Mouse (Mus musculus): ENCODE results near the gene Clstn1. TPM values are rescaled to one million over a fixed set of nuclear protein-coding genes. Genes with fewer than 3 reads are reported as not detected.
"Not testable (repeated sequence)": the region's sequence is repeated elsewhere in the genome, so short reads cannot be mapped to it uniquely, and the experiment has no call there.

Clstn1 gene
- total RNA-seq, 2 experiments from 2014 or later = 23.6 to 28.3 TPM

DNA sequence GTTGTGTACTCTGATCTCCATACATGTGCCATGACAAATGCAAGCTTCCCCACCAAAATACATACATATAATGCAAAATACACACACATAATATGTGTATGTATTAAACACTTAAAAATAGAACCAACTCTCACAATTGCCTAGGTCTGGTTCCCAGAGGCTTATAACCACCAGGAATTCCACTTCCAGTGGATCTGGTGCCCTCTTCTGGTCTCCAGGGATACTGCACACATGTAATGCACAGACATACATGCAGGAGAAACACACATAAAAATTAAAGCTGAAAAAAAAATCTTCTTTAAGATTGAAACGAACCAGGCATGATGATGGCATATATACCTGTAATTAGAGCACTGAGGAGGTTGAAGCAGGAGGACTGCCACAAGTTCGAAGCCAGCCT lies 5.2 kb downstream of the Clstn1 start:
- intact Hi-C loops (cut with DNase I) = no loop called here
- DNase-seq = no peak

DNA sequence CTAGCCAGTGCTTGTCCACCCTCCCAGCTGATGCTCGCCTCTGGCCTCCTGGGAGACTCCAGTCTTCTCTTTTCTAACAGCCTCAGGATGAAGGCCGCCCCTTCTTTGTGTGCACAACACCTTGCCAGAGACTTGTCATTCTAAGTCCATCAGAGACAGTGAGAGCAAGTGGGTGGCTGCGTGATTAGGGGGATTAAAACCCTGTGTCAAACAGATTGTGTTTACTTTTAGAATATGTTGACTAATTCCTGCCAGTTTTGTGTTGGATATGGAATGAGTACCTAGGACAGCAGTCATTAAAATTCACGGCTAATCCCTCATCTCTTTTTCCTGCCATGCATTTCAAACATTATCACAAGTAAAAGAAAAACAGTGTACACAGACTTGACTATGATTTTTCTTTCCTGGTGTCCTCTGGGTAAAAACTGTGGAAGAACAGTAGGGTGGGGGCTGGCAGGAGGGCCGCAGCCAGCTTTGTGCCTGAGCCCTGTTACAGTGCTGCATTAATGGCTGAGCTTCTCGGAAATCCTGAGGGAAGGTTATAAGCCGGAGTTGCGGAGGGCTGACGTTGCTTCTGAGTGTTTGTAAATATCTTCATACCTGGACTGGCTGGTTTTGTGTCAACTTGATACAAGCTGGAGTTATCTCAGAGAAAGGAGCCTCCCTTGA lies 8.8 kb downstream of the Clstn1 start:
- intact Hi-C loops (cut with DNase I) = no loop called here
- DNase-seq = no peak

- no peak for DNase-seq
- intact Hi-C loops (cut with DNase I) = no loop called here
Observed at GRCm38 (mm10) chr4:149597641-149598208, 11.5 kb downstream of the Clstn1 start.

DNA sequence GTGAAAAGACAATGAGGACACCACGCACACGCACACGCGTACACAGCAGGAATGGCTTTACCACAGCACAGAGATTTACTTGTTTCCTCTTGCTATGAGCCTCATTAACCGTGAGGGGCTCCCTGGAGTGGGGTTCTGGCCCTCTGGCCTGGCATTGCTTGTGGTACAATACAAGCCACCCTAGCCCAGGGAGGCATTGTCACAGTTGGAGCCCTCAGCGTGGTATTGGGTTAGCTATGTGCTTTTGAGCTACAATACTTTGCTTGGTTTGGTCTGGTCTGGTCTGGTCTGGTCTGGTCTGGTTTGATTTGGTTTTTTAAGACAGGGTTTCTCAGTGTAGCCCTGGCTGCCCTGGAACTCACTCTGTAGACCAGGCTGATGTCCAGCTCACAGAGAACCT lies 13.3 kb downstream of the Clstn1 start:
- intact Hi-C loops (cut with DNase I) = no loop called here
- DNase-seq = no peak

DNA sequence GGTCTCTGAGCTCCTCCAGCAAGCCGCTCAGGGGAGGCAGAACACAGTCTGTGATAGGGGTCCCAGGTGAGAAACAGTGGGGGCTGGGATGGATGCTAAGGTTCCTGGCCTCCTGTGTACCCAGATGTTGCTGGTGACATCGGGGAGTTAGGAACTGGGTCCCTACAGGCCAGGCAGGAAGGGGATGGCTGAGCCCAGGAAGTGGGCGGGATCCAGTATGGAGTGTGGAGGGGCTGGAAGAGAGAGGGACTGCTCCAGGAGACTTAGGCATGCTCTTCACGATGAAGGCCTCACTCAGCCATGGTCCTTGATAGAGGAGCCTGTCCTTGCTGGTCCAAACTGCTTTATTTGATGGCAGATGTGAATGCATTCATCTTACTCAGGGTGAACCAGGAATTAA lies 13.9 kb downstream of the Clstn1 start:
- intact Hi-C loops (cut with DNase I) = no loop called here
- DNase-seq = no peak

GRCm38 (mm10) chr4:149601484-149601883 lies 15.2 kb downstream of the Clstn1 start:
- intact Hi-C loops (cut with DNase I) = no loop called here
- DNase-seq = no peak

GRCm38 (mm10) chr4:149602236-149602635 lies 16.0 kb downstream of the Clstn1 start:
- intact Hi-C loops (cut with DNase I) = no loop called here
- no peak for DNase-seq

DNA sequence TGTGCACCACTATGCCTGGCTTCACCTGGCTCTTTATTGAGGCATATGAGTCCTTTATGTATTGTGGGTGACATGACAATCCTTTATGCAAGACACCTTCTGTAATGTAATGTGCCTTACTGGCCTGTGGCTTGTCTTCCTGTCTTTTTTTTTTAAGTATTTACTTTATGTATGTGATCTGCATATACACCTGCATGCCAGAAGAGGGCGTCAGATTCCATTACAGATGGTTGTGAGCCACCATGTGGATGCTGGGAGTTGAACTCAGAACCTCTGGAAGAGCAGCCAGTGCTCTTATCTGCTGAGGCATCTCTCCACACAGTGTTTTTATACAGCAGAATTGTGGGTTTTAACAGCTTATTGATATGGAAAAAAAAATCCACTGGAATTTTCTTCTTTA lies 17.6 kb downstream of the Clstn1 start:
- intact Hi-C loops (cut with DNase I) = no loop called here
- no peak for DNase-seq

DNA sequence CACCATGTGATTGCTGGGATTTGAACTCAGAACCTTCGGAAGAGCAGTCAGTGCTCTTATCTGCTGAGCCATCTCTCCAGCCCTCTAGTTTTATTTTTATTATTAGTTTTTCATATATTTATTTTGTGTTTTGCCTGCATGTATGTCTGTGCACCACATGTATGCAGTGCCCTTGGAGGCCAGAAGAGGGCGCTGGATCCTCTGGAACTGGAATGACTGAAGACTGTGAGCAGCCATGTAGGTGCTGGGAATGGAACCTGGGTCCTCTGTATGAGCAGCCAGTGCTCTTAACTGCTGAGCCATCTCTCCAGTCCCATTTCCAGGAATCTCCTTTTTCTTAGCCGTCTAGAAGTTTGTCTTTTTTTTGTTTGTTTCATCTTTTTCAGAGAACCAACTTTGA lies 18.2 kb downstream of the Clstn1 start:
- no peak for DNase-seq
- intact Hi-C loops (cut with DNase I) = no loop called here

- no peak for DNase-seq
Observed at GRCm38 (mm10) chr4:149606056-149606455, 19.8 kb downstream of the Clstn1 start.

DNA sequence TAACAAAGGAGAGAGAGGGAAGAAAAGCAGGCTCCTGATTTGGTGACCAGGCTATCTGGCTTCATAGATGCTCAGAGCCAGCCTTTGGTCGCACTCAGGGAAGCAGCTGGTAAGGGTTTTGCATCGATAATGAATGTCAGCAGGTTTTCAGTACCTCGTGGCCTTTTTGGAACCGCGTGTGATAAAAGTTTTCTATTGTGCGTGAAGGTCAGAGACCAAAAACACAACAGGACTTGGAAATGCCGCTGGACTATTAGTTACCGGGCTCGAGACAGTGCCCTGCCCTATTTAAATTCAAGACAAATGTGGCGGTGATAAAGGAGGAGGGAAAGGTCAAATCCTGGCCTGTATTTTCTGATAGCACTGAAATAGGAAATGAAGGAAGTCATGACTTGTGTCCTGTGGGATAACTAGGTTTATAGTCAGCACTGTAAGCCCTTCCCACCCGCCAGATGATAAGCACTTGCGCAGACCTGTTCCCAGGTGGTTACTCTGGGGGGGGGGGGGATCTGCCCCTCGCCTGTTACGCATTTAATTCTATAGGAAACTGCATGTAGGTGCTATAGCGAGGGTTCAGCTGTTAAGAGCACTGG lies 20.6 kb downstream of the Clstn1 start:
- intact Hi-C loops (cut with DNase I) = loop anchor here (1.0 kb wide), 1 partner anchor 56 kb away; no protein-coding TSS in a partner anchor
- no peak for DNase-seq

More at GRCm38 (mm10) chr4:149606056-149606455, 19.8 kb downstream of the Clstn1 start:
- intact Hi-C loops (cut with DNase I) = no loop called here

GRCm38 (mm10) chr4:149607591-149608308 lies 21.5 kb downstream of the Clstn1 start:
- intact Hi-C loops (cut with DNase I) = loop anchor here (1.0 kb wide), 1 partner anchor 56 kb away; no protein-coding TSS in a partner anchor

GRCm38 (mm10) chr4:149608309-149608638 lies 22.0 kb downstream of the Clstn1 start:
- no peak for DNase-seq
- intact Hi-C loops (cut with DNase I) = no loop called here

More at GRCm38 (mm10) chr4:149607591-149608308, 21.5 kb downstream of the Clstn1 start:
- DNase-seq = no peak

GRCm38 (mm10) chr4:149609256-149610025 lies 23.2 kb downstream of the Clstn1 start:
- no peak for DNase-seq
- intact Hi-C loops (cut with DNase I) = no loop called here

DNA sequence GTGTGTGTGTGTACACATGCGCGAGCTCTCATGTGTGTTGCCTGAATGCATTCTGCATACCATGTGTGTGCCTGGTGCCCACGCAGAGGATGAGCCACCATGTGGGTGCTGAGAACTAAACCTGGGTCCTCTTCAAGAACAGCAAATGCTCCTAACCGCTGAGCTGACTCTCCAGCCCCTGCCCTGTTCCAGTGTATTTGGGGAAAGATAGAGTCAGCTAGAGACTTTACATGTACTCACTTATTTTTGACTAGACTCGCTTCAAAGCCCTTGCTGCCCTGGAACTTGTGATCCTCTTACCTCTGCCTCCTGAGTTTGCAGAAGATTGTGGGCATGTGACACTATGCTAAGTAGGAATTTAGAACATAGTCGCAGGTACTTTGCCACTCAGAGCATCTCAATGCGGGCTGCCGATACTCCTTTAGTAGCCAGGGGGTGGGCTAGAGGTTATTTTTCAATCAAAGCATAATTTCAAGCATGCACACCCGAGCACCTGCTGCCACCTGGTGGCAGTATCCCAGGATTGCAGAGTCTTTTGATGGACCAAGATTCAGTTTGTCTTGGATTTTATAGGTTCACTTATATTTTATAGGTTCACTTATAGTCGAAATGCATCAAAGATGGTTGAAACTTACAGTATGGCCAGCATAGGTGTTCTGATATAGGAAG lies 25.2 kb downstream of the Clstn1 start:
- intact Hi-C loops (cut with DNase I) = no loop called here
- DNase-seq = no peak

DNA sequence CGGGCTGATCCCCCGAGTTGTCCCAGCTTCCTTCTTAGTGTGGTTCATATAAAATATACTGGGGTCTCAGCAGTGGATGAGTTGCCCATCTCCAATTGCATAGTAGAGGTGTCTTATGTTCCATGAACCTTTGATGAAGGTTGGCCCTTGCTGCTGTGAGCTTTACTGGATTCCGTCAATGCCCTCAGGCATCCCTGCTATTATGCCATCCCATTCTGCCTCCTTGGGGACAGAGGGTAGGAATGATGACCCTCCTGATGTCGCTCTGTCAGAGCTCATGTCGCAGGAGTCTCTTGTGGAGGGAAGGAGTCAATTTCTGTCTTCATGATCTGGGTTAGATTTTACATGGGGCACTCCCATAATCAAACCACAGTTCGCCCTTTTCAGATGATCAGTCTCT lies 27.2 kb downstream of the Clstn1 start:
- DNase-seq; intact Hi-C loops (cut with DNase I): not testable (repeated sequence)

DNA sequence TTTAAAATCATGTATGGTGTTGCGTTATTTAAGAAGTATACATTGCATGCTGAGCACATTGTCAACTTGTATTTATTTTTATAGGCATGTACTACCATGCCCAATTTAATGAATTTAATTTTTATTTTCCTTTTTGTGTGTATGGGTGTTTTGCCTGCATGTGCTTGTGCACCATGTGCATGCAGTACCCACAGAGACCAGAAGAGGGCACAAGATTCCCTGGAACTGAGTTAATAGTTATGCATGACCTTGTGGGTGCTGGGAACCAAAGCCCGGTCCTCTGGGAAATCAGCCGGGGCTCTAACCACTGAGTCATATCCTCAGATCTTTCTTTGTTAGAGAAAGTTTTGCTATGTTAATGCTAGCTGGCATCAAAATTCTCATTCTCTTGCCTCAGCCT lies 28.6 kb downstream of the Clstn1 start:
- intact Hi-C loops (cut with DNase I) = no loop called here
- no peak for DNase-seq

DNA sequence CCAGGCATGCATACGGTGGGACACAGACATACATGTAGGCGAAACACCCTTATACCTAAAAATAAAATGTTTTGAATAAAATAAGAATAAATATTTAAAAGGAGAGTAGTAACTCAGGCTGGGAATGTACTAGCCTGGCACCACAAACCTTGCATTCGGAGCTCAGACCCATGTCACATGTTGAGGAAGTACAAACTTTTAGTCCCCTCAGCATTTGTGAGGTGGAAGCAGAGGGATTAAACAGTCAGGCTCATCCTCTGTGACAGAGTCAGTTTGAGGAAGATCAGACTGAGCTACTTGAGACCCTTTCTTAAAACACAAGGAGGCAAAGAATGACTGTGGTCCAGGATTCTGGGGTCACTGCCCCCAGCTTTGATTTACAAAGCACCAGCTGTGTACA lies 30.7 kb downstream of the Clstn1 start:
- DNase-seq; intact Hi-C loops (cut with DNase I): not testable (repeated sequence)

GRCm38 (mm10) chr4:149619988-149620387 lies 33.7 kb downstream of the Clstn1 start:
- DNase-seq = no peak
- intact Hi-C loops (cut with DNase I) = no loop called here

DNA sequence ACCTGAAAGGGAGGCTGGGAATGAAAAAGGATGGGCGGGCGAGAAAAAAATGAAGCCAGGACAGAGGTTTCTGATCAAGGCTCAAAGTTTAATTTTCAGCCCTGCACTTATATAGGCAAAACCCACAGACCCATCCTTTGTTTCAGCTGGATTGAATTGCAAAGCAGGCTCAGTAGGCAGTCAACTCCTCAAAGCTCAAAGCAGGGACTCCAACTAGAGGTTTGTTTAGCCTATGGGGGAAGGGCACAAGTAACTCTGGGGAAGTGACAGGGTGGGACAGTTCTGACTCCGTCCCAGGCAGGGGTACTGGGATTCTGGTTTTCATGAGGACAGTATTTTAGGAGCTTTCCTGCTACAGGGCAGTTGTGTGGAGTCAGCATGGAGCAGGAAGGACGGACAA lies 35.0 kb downstream of the Clstn1 start:
- no peak for DNase-seq
- intact Hi-C loops (cut with DNase I) = no loop called here

Measured in gastrocnemius, postnatal 36 days (tissue).